Mouse (Mus musculus) brown adipose tissue, adult 24 weeks (tissue): ENCODE results near the gene Tnip2. TPM values are rescaled to one million over a fixed set of nuclear protein-coding genes. Genes with fewer than 3 reads are reported as not detected.
A peak's percentile ranks its signal among the peaks of the same experiment; 100 is the strongest.

ENCODE experiments used
- H3K27ac ChIP-seq: fragments of 200-500 bp; replicated peaks from 2 replicates; pipeline ENCODE4 v1.5.1; 2012; ENCODE audit warnings: low read depth, mild to moderate bottlenecking, low read length
- H3K4me1 ChIP-seq: fragments of 200-500 bp; 2 replicates; pipeline ENCODE4 v1.6.1; 2012; ENCODE audit warnings: low read length, mixed read lengths; ENCODE audit not compliant: control insufficient read depth, insufficient read depth, insufficient read length
- H3K4me3 ChIP-seq: fragments of 200-500 bp; 2 replicates; pipeline ENCODE4 v1.5.1; 2012; ENCODE audit warnings: low read depth, mild to moderate bottlenecking, low read length, moderate library complexity; ENCODE audit not compliant: insufficient read depth
- polyA plus RNA-seq: library from polyadenylated mRNA; stranded (reverse); fragments of >200 nt; gene quantifications from 2 replicates; pipeline ENCODE4 v1.2.4, GENCODE M21; 2012; ENCODE audit not compliant: missing spikeins, insufficient read depth, insufficient read length

Tnip2 gene
- polyA plus RNA-seq, 1 experiment, result 4.8 TPM

GRCm38 (mm10) chr5:34502821-34503220 lies 11.0 kb downstream of the Tnip2 start:
- Histone ChIP-seq H3K4me3 (no peak overlapping the region), H3K4me1 (no peaks in the 10 kb centered on the region), H3K27ac (no peak overlapping the region)

DNA sequence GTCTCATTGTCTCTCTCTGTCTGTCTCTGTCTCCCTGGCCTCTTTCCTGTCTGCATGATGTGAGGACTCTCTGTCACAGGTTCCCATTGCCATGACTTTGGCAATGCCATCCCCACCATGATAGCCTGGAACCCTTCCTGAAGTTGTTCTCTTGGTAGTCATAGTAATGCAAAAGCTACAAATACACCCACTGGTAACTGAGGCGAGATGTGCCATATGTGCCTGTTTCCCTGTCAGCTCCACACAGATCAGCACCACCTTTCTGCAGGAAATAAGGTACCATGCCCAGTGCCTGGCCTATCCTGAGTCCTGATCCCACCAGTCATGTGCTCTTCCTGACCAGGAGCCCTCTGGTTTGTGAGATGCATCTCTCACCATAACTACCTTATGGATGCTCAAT lies 11.4 kb downstream of the Tnip2 start:
- H3K4me3 ChIP-seq, result no peak overlapping the region

GRCm38 (mm10) chr5:34501588-34501987 lies 12.2 kb downstream of the Tnip2 start:
- Histone ChIP-seq H3K4me1 (no peaks in the 10 kb centered on the region), H3K4me3 (no peak overlapping the region), H3K27ac (peak overlapping the region; percentile 23; the same call in 1 of the 2 replicates)

More for the DNA sequence above, 11.4 kb downstream of the Tnip2 start:
- Histone ChIP-seq H3K4me1 (no peaks in the 10 kb centered on the region), H3K27ac (no peak overlapping the region)

GRCm38 (mm10) chr5:34500886-34501285 lies 12.9 kb downstream of the Tnip2 start:
- H3K27ac ChIP-seq, result 0 out of 2 replicates have a peak overlapping the region, but pooled peaks have one; percentile 23
- H3K4me3 ChIP-seq, result no peak overlapping the region
- H3K4me1 ChIP-seq, result no peaks in the 10 kb centered on the region

GRCm38 (mm10) chr5:34496745-34497144 lies 17.0 kb downstream of the Tnip2 start:
- Histone ChIP-seq H3K27ac (no peak overlapping the region), H3K4me1 (no peaks in the 10 kb centered on the region), H3K4me3 (no peak overlapping the region)

DNA sequence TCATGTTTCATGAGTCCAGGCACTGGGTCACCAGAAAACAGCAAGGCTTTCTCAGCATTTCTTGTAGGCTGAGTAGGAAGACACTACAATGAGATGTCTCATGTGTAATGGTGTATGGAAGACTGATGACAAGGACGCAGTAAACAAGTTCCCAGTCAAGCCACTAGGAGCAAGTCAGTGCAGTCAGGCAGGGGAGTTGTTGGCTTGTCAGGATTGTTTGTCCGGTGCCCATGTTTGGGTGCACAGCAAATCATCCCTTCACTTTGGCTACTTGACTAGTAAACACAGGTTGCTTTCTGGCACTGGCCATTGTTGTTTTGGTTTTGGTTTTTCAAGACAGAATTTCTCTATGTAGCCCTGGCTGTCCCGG lies 24.4 kb downstream of the Tnip2 start:
- H3K4me3 ChIP-seq, result no peak overlapping the region
- H3K27ac ChIP-seq, result no peak overlapping the region
- H3K4me1 ChIP-seq, result no peaks in the 10 kb centered on the region

DNA sequence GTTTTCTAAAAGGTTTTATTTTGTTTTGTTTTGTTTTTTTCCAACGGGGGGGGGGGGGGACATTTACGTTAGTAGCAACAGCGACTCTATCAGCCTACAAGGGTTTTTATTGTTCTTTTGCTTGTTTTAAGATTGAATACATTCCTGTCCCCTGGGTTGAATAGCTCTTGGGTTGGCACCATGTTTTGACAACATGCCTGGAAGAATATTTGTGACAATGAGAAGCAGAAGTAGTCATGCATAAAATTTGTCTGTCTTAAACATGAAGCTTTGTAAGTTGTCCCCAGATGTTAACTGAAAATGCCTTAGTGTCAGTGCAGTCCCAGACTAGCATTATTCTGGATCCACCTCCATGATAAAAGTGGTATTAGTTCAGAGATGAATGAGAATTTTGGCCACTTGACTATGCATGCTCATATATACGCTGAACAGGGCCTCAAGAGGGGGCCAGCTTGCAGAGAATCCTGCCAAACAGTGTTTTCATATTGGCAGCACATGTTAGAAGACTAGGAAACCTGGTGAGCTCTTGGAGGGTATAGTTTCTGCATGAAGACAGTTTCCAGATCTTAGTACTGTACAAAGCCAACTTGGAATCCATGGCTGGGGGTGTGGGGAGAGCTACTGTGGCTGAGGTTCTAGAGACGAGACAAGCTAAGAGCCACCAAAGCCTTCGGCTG lies 24.9 kb downstream of the Tnip2 start:
- Histone ChIP-seq H3K4me1 (no peaks in the 10 kb centered on the region), H3K27ac (no peak overlapping the region), H3K4me3 (no peak overlapping the region)

DNA sequence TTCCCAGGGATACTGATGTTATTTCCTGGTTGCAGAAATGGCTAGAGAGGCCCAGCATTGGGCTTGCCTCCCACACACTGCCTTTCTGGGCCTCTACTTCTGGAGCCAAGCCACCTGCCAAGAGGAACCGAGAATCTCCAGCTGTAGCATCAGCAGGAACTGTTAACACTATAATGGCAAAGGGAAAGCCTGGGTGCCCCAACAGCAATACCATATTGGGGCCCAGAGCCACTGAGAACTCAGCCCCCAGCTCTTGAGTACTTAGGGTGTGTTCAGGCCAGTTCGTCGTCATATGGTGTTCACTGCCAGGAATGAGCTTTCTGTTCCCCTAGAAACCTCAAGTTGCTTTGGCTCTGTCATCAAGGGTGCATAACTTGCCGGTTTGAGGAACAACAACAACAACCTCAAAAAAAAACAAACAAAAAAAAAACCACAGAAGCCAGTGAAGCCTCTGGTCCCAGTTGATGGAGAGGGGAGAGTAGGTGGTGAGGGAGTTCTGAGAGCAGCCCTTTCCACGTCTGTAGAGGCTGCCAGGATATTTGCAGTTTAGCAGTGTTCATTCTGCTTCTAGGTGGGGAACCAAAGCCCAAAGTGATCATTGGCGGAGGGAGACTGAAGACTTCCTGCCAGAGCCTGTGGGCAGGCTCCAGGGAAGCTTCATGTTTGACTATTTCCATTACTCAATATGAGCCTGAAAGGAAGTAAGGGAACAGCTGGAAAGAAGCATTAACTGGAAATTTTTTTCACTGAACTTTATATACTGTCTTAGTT lies 26.3 kb downstream of the Tnip2 start:
- Histone ChIP-seq H3K4me1 (no peaks in the 10 kb centered on the region), H3K27ac (peak overlapping the region; percentile 74), H3K4me3 (no peak overlapping the region)

GRCm38 (mm10) chr5:34485731-34486130 lies 28.1 kb downstream of the Tnip2 start:
- no peak overlapping the region for H3K27ac ChIP-seq
- no peak overlapping the region for H3K4me3 ChIP-seq
- no peaks in the 10 kb centered on the region for H3K4me1 ChIP-seq

GRCm38 (mm10) chr5:34480926-34481325 lies 32.9 kb downstream of the Tnip2 start:
- Histone ChIP-seq H3K4me3 (no peak overlapping the region), H3K27ac (no peak overlapping the region), H3K4me1 (no peaks in the 10 kb centered on the region)

GRCm38 (mm10) chr5:34468039-34468775 lies 45.6 kb downstream of the Tnip2 start:
- Histone ChIP-seq H3K27ac (no peak overlapping the region), H3K4me3 (no peak overlapping the region), H3K4me1 (no peaks in the 10 kb centered on the region)

- Histone ChIP-seq H3K4me3 (no peak overlapping the region), H3K27ac (no peak overlapping the region)
Observed at GRCm38 (mm10) chr5:34466648-34467047, 47.1 kb downstream of the Tnip2 start.

GRCm38 (mm10) chr5:34466079-34466478 lies 47.7 kb downstream of the Tnip2 start:
- H3K4me1 ChIP-seq, result no peaks in the 10 kb centered on the region
- H3K27ac ChIP-seq, result no peak overlapping the region
- H3K4me3 ChIP-seq, result no peak overlapping the region

More at GRCm38 (mm10) chr5:34466648-34467047, 47.1 kb downstream of the Tnip2 start:
- H3K4me1 ChIP-seq, result no peaks in the 10 kb centered on the region

- H3K4me1 ChIP-seq, result no peaks in the 10 kb centered on the region
- no peak overlapping the region for H3K4me3 ChIP-seq
- H3K27ac ChIP-seq, result no peak overlapping the region
Observed at GRCm38 (mm10) chr5:34461841-34462240, 52.0 kb downstream of the Tnip2 start.

DNA sequence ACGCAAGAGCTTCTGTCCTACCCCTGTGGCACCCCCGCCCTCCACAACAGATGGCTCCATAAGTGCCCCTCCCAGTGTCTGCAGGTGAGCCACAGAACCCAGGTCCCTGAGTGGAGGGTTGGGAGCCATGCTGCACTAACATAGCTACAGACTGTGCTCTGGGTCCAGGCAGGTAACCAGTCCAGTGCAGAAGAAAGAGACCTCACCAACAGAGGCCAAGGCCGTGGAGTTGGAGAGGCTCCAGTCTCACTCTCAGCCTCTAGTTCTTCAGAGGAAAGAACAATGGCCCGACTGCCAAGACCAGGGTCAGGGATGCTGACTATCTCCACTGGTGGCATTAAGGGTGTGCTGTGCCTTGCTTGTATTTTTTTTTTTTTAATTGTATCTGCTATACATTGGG lies 52.5 kb downstream of the Tnip2 start:
- Histone ChIP-seq H3K27ac (no peak overlapping the region), H3K4me1 (no peaks in the 10 kb centered on the region), H3K4me3 (no peak overlapping the region)
